Mouse (Mus musculus) limb, embryonic 10.5 days (tissue): ENCODE measurements around the gene Nop10. TPM values are rescaled to one million over a fixed set of nuclear protein-coding genes. Genes with fewer than 3 reads are reported as not detected.

Experiments
- DNase-seq: peaks from one replicate; pipeline ENCODE4 v3.0.0-alpha.2; 2017; ENCODE audit warnings: low spot score
- H3K27ac ChIP-seq: fragments of 300-500 bp; sonication (generic); 2 replicates; pipeline ENCODE4 v1.5.1; 2016; ENCODE audit warnings: mild to moderate bottlenecking
- H3K27me3 ChIP-seq: fragments of 300-500 bp; sonication (generic); 2 replicates; pipeline ENCODE4 v1.6.1; 2016; ENCODE audit warnings: low read depth, mild to moderate bottlenecking; ENCODE audit not compliant: poor library complexity, severe bottlenecking
- H3K36me3 ChIP-seq: fragments of 300-500 bp; sonication (generic); 2 replicates; pipeline ENCODE4 v1.6.1; 2016; ENCODE audit warnings: mild to moderate bottlenecking, moderate library complexity
- H3K4me1 ChIP-seq: fragments of 300-500 bp; sonication (generic); 2 replicates; pipeline ENCODE4 v1.6.1; 2016
- H3K4me3 ChIP-seq: fragments of 300-500 bp; sonication (generic); 2 replicates; pipeline ENCODE4 v1.5.1; 2016; ENCODE audit warnings: mild to moderate bottlenecking, moderate library complexity
- H3K9me3 ChIP-seq: fragments of 300-500 bp; sonication (generic); replicated peaks from 2 replicates; pipeline ENCODE4 v1.6.1; 2016; ENCODE audit warnings: mild to moderate bottlenecking
- WGBS: fragments of 180-500 bp; shearing (Covaris S2); methylation state at CpG from one replicate; pipeline ENCODE4 v1.1.7; 2016; 5-methylcytosine and 5-hydroxymethylcytosine counted together
- polyA plus RNA-seq: library from polyadenylated mRNA; unstranded; fragments of >200 nt; fragmentation: Nextera tagmentation; extraction: Ambion mirVana; gene quantifications from 2 replicates; pipeline ENCODE4 v1.2.1, GENCODE M21; 2016

The Nop10 gene
- polyA plus RNA-seq, 1 experiment from 2014 or later: 188 TPM

DNA sequence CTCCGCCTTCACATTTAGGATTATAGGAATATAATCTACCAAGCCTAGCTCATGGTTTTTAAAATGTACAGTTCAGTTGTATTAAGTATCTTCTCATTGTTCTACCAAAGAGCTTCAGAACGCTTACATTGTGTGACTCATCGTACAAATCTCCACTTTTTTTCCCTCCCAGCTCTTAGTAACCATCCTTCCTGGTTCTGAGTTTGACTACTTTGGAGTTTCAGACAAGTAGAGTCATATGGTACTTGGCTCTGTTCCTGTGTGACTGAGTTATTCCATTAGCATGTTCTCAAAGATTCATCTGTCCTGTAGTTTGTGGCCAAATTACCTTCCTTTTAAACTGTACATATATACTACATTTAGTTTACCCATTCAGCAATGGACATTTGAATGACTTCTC lies 46.9 kb downstream of the Nop10 start:
- H3K27me3 ChIP-seq: no peaks in the 10 kb centered on the region
- no peaks in the 10 kb centered on the region for H3K36me3 ChIP-seq
- H3K4me3 ChIP-seq: no peak overlapping the region
- WGBS: 96% methylated on average over 3 of the region's 3 CpGs
- no peaks in the 10 kb centered on the region for H3K9me3 ChIP-seq
- H3K4me1 ChIP-seq: no peaks in the 10 kb centered on the region
- no peak for DNase-seq
- no peak overlapping the region for H3K27ac ChIP-seq

DNA sequence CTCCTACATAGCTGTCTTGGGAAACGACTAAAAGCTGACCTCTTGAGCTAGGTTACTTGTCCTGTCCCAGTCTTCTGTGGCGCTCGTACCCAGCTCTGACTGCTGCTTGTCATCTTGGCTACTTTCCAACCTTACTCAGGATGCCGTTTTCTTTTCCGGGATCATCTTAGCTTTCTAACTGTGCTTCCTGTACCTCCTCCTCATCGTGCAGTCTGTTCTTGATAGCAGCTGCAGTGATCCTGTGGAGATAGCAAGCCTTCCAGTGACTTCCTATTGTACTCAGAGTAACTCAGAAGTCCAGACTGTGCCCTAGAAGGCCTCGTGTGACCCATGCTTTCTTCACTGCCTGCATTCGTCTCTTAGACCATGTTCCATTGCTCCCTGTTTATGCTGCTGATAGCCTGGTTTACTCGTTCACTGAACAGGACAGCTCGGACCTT lies 47.5 kb downstream of the Nop10 start:
- H3K9me3 ChIP-seq: no peaks in the 10 kb centered on the region
- H3K4me1 ChIP-seq: no peaks in the 10 kb centered on the region
- DNase-seq: no peak
- WGBS: 91% methylated on average over 10 of the region's 10 CpGs
- H3K27me3 ChIP-seq: no peaks in the 10 kb centered on the region
- H3K36me3 ChIP-seq: no peaks in the 10 kb centered on the region
- no peak overlapping the region for H3K27ac ChIP-seq
- H3K4me3 ChIP-seq: no peak overlapping the region

Other genes starting within 250 kb of the Nop10 start
- gene Olfr1310, start 249.2 kb upstream of the Nop10 start, polyA plus RNA-seq: not detected in 2 replicates
- gene Olfr1311, start 237.5 kb upstream of the Nop10 start, polyA plus RNA-seq: not detected in 2 replicates
- not detected in 2 replicates for gene Olfr1312, start 211.7 kb upstream of the Nop10 start, polyA plus RNA-seq
- gene Olfr1313, start 184.1 kb upstream of the Nop10 start, polyA plus RNA-seq: not detected in 2 replicates
- not detected in 2 replicates for gene Olfr1314, start 165.1 kb upstream of the Nop10 start, polyA plus RNA-seq
- gene Olfr1315-ps1, start 146.5 kb upstream of the Nop10 start, polyA plus RNA-seq: not detected in 2 replicates
- not detected in 2 replicates for gene Olfr1316, start 126.9 kb upstream of the Nop10 start, polyA plus RNA-seq
- not detected in 2 replicates for gene Olfr1317, start 121.6 kb upstream of the Nop10 start, polyA plus RNA-seq
- not detected in 2 replicates for gene Olfr1318, start 107.7 kb upstream of the Nop10 start, polyA plus RNA-seq
- gene Lpcat4, start 22.5 kb upstream of the Nop10 start, polyA plus RNA-seq: 15.0 and 18.0 TPM in 2 replicates
- gene Nutm1, start 2.6 kb upstream of the Nop10 start, polyA plus RNA-seq: 0.04 and 0.10 TPM in 2 replicates
- 5.0 and 7.4 TPM in 2 replicates for gene Slc12a6, start 3.9 kb downstream of the Nop10 start, polyA plus RNA-seq
- not detected in 2 replicates for gene Gm21985, start 4.4 kb downstream of the Nop10 start, polyA plus RNA-seq
- 117 and 127 TPM in 2 replicates for gene Emc4, start 106.1 kb downstream of the Nop10 start, polyA plus RNA-seq
- 37.5 and 44.4 TPM in 2 replicates for gene Katnbl1, start 117.3 kb downstream of the Nop10 start, polyA plus RNA-seq
- 10.2 and 10.9 TPM in 2 replicates for gene Emc7, start 193.1 kb downstream of the Nop10 start, polyA plus RNA-seq
- not detected in 2 replicates for gene Chrm5, start 218.8 kb downstream of the Nop10 start, polyA plus RNA-seq
- gene Aven, start 231.0 kb downstream of the Nop10 start, polyA plus RNA-seq: 10.0 and 11.6 TPM in 2 replicates